Mouse (Mus musculus) granulocyte monocyte progenitor cell, adult 5-6 weeks (primary cell): ENCODE data around the gene Gorasp1. TPM values are rescaled to one million over a fixed set of nuclear protein-coding genes. Genes with fewer than 3 reads are reported as not detected.

Experiments used
- ATAC-seq: replicated peaks from 2 replicates; pipeline ENCODE4 v1.8.0; 2016; ENCODE audit warnings: mild to moderate bottlenecking, moderate TSS enrichment, inconsistent platforms; ENCODE audit not compliant: poor library complexity, severe bottlenecking
- total RNA-seq, 2 experiments: library from RNA; stranded (forward) in 1 of 2; stranded (reverse) in 1 of 2; fragments of 200-712, 200-1000 nt in 1 of 2; fragments of >200 nt in 1 of 2; fragmentation: Nextera tagmentation in 1 of 2; gene quantifications; 2 replicates each; pipeline ENCODE4 v1.2.3; 2014 to 2017

Gorasp1 gene
- total RNA-seq, 2 experiments from 2014 or later = 9.4 to 9.5 TPM

GRCm38 (mm10) chr9:119939646-119940045 lies 2.3 kb upstream of the Gorasp1 start:
- ATAC-seq = no peak

- peak; percentile 58 for ATAC-seq
Measured at GRCm38 (mm10) chr9:119938496-119938895, 1.1 kb upstream of the Gorasp1 start.

- ATAC-seq = no peak
Measured at GRCm38 (mm10) chr9:119933675-119934074, 3.7 kb downstream of the Gorasp1 start.

- ATAC-seq = no peak
Measured at GRCm38 (mm10) chr9:119932358-119932757, 5.0 kb downstream of the Gorasp1 start.

GRCm38 (mm10) chr9:119926497-119926896 lies 10.9 kb downstream of the Gorasp1 start:
- ATAC-seq = no peak

- no peak for ATAC-seq
Measured at GRCm38 (mm10) chr9:119925729-119926128, 11.6 kb downstream of the Gorasp1 start.

GRCm38 (mm10) chr9:119925120-119925657 lies 12.2 kb downstream of the Gorasp1 start:
- peak; percentile 95 for ATAC-seq

- no peak; the same call in 1 of the 2 replicates for ATAC-seq
Measured at GRCm38 (mm10) chr9:119923462-119923861, 13.9 kb downstream of the Gorasp1 start.

- ATAC-seq = no peak
Measured at GRCm38 (mm10) chr9:119919858-119920257, 17.5 kb downstream of the Gorasp1 start.

- ATAC-seq = no peak
Measured at GRCm38 (mm10) chr9:119913087-119913838, 24.1 kb downstream of the Gorasp1 start.

GRCm38 (mm10) chr9:119909931-119910330 lies 27.4 kb downstream of the Gorasp1 start:
- no peak for ATAC-seq

GRCm38 (mm10) chr9:119908708-119909107 lies 28.7 kb downstream of the Gorasp1 start:
- no peak for ATAC-seq

- ATAC-seq = no peak
Measured at GRCm38 (mm10) chr9:119902410-119903151, 34.8 kb downstream of the Gorasp1 start.

GRCm38 (mm10) chr9:119899446-119899845 lies 37.9 kb downstream of the Gorasp1 start:
- ATAC-seq = peak; percentile 42

- ATAC-seq = peak; percentile 72
Measured at GRCm38 (mm10) chr9:119895040-119895721, 42.2 kb downstream of the Gorasp1 start.

- ATAC-seq = peak; percentile 94
Measured at GRCm38 (mm10) chr9:119894339-119895009, 42.9 kb downstream of the Gorasp1 start, which contains the start of gene Wdr48. Wdr48 (plus strand) TSS chr9:119894878.

GRCm38 (mm10) chr9:119893881-119894280 lies 43.5 kb downstream of the Gorasp1 start:
- ATAC-seq = no peak

- no peak for ATAC-seq
Measured at GRCm38 (mm10) chr9:119890692-119891091, 46.7 kb downstream of the Gorasp1 start.

GRCm38 (mm10) chr9:119889446-119889845 lies 47.9 kb downstream of the Gorasp1 start:
- ATAC-seq = no peak

GRCm38 (mm10) chr9:119888843-119889246 lies 48.5 kb downstream of the Gorasp1 start:
- ATAC-seq = no peak
